Mouse (Mus musculus) liver, embryonic 13.5 days (tissue): Measurements from ENCODE around the gene Asb8. TPM values are rescaled to one million over a fixed set of nuclear protein-coding genes. Genes with fewer than 3 reads are reported as not detected.
A peak's percentile ranks its signal among the peaks of the same experiment; 100 is the strongest.

ENCODE experiments used
- ATAC-seq: fragments of 200-750 bp; cut with Nextera tagmentation; 2 replicates; pipeline ENCODE4 v1.8.0; 2017; ENCODE audit warnings: low read depth, mild to moderate bottlenecking, moderate number of reproducible peaks, moderate library complexity
- DNase-seq: peaks from one replicate; pipeline ENCODE4 v3.0.0; 2022
- H3K27ac ChIP-seq: fragments of 300-500 bp; sonication (generic); 2 replicates; pipeline ENCODE4 v1.5.1; 2015; ENCODE audit warnings: moderate library complexity, mild to moderate bottlenecking, inconsistent platforms
- H3K27me3 ChIP-seq: fragments of 300-500 bp; sonication (generic); 2 replicates; pipeline ENCODE4 v1.6.1; 2015; ENCODE audit warnings: mild to moderate bottlenecking, inconsistent platforms
- H3K36me3 ChIP-seq: fragments of 300-500 bp; sonication (generic); 2 replicates; pipeline ENCODE4 v1.6.1; 2015; ENCODE audit warnings: mild to moderate bottlenecking, inconsistent platforms
- H3K4me1 ChIP-seq: fragments of 300-500 bp; sonication (generic); replicated peaks from 2 replicates; pipeline ENCODE4 v1.6.1; 2015; ENCODE audit warnings: inconsistent platforms
- H3K4me2 ChIP-seq: fragments of 300-500 bp; sonication (generic); 2 replicates; pipeline ENCODE4 v1.6.1; 2015; ENCODE audit warnings: inconsistent platforms, mild to moderate bottlenecking, moderate library complexity
- H3K4me3 ChIP-seq: fragments of 300-500 bp; sonication (generic); replicated peaks from 2 replicates; pipeline ENCODE4 v1.5.1; 2015; ENCODE audit warnings: mild to moderate bottlenecking, inconsistent platforms
- H3K9ac ChIP-seq: fragments of 300-500 bp; sonication (generic); 2 replicates; pipeline ENCODE4 v1.6.1; 2015; ENCODE audit warnings: mild to moderate bottlenecking, inconsistent platforms
- H3K9me3 ChIP-seq: fragments of 300-500 bp; sonication (generic); replicated peaks from 2 replicates; pipeline ENCODE4 v1.6.1; 2016; ENCODE audit warnings: inconsistent platforms
- WGBS: fragments of 180-500 bp; shearing (Covaris S2); methylation state at CpG from one replicate; pipeline ENCODE4 v1.1.7; 2015; ENCODE audit not compliant: insufficient replicate concordance; 5-methylcytosine and 5-hydroxymethylcytosine counted together
- polyA plus RNA-seq: library from polyadenylated mRNA; unstranded; fragments of >200 nt; fragmentation: Nextera tagmentation; extraction: Ambion mirVana; gene quantifications from 2 replicates; pipeline ENCODE4 v1.2.1, GENCODE M21; 2015

The Asb8 gene
- polyA plus RNA-seq: 23.7 and 25.4 TPM in 2 replicates

- Histone ChIP-seq H3K4me1 (peaks cover 9% of the 10 kb centered on the region), H3K4me2 (no peak within 1 kb of the TSS), H3K9ac (no peak within 1 kb of the TSS), H3K27me3 (peaks cover 73% of the 10 kb centered on the region), H3K4me3 (no peak within 1 kb of the TSS), H3K27ac (no peak within 1 kb of the TSS), H3K36me3 (no peaks in the 10 kb centered on the region), H3K9me3 (no peaks in the 10 kb centered on the region)
- DNase-seq (no peak), ATAC-seq (no peak)
- WGBS: 70% methylated on average over 5 of the region's 5 CpGs
Observed at GRCm38 (mm10) chr15:98165525-98165924, at the start of gene Asb8. Gene Asb8, minus strand, starts transcription at chr15:98165625.

GRCm38 (mm10) chr15:98214130-98214529, 48.7 kb upstream of the Asb8 start:
- Histone ChIP-seq H3K4me1 (no peaks in the 10 kb centered on the region), H3K9ac (no peak overlapping the region), H3K4me3 (no peak overlapping the region), H3K9me3 (no peaks in the 10 kb centered on the region), H3K27ac (no peak overlapping the region), H3K36me3 (no peaks in the 10 kb centered on the region), H3K27me3 (no peaks in the 10 kb centered on the region; the same call in 1 of the 2 replicates), H3K4me2 (no peak overlapping the region)
- 29% methylated on average over 5 of the region's 5 CpGs for WGBS
- ATAC-seq: no peak
- no peak for DNase-seq

GRCm38 (mm10) chr15:98213336-98213870, 48.0 kb upstream of the Asb8 start:
- no peak overlapping the region for H3K27ac ChIP-seq
- H3K27me3 ChIP-seq: no peaks in the 10 kb centered on the region; the same call in 1 of the 2 replicates
- ATAC-seq: no peak
- no peaks in the 10 kb centered on the region for H3K4me1 ChIP-seq
- H3K36me3 ChIP-seq: no peaks in the 10 kb centered on the region
- DNase-seq: no peak
- 45% methylated on average over 5 of the region's 5 CpGs for WGBS
- no peak overlapping the region for H3K9ac ChIP-seq
- H3K9me3 ChIP-seq: no peaks in the 10 kb centered on the region
- no peak overlapping the region for H3K4me3 ChIP-seq
- H3K4me2 ChIP-seq: no peak overlapping the region

- Histone ChIP-seq H3K27ac (no peak overlapping the region), H3K4me3 (no peak overlapping the region), H3K9me3 (no peaks in the 10 kb centered on the region), H3K4me2 (no peak overlapping the region), H3K9ac (no peak overlapping the region), H3K4me1 (no peaks in the 10 kb centered on the region), H3K36me3 (no peaks in the 10 kb centered on the region), H3K27me3 (no peaks in the 10 kb centered on the region)
- WGBS: 40% methylated on average over 7 of the region's 7 CpGs
- no peak for DNase-seq
- ATAC-seq: no peak
Observed at GRCm38 (mm10) chr15:98209676-98210075, 44.3 kb upstream of the Asb8 start.

GRCm38 (mm10) chr15:98195442-98195841, 30.0 kb upstream of the Asb8 start, which contains the start of gene Olfr288:
Gene Olfr288, minus strand, starts transcription at chr15:98195542.
- no peak within 1 kb of the TSS for H3K27ac ChIP-seq
- no peaks in the 10 kb centered on the region for H3K4me1 ChIP-seq
- no peak within 1 kb of the TSS for H3K4me2 ChIP-seq
- no peak for DNase-seq
- 45% methylated on average over 3 of the region's 3 CpGs for WGBS
- no peak for ATAC-seq
- H3K36me3 ChIP-seq: no peaks in the 10 kb centered on the region
- H3K9ac ChIP-seq: no peak within 1 kb of the TSS
- no peaks in the 10 kb centered on the region for H3K9me3 ChIP-seq
- no peak within 1 kb of the TSS for H3K4me3 ChIP-seq
- H3K27me3 ChIP-seq: no peaks in the 10 kb centered on the region

- H3K4me1 ChIP-seq: peaks cover 13% of the 10 kb centered on the region
- WGBS: 56% methylated on average over 4 of the region's 4 CpGs
Observed at GRCm38 (mm10) chr15:98184456-98184855, 19.0 kb upstream of the Asb8 start.

GRCm38 (mm10) chr15:98181856-98182570, 16.6 kb upstream of the Asb8 start:
- no peak overlapping the region for H3K9ac ChIP-seq
- peaks cover 13% of the 10 kb centered on the region for H3K4me1 ChIP-seq
- ATAC-seq (no peak), DNase-seq (no peak)
- WGBS: 65% methylated on average over 12 of the region's 12 CpGs
- peaks cover 23% of the 10 kb centered on the region for H3K27me3 ChIP-seq
- H3K4me2 ChIP-seq: no peak overlapping the region
- no peaks in the 10 kb centered on the region for H3K9me3 ChIP-seq
- H3K27ac ChIP-seq: no peak overlapping the region
- no peaks in the 10 kb centered on the region for H3K36me3 ChIP-seq
- H3K4me3 ChIP-seq: no peak overlapping the region

More at GRCm38 (mm10) chr15:98184456-98184855, 19.0 kb upstream of the Asb8 start:
- H3K4me3 ChIP-seq: no peak overlapping the region
- no peaks in the 10 kb centered on the region for H3K9me3 ChIP-seq
- DNase-seq (no peak), ATAC-seq (no peak)
- H3K27ac ChIP-seq: no peak overlapping the region
- peaks cover 16% of the 10 kb centered on the region for H3K27me3 ChIP-seq
- no peak overlapping the region for H3K9ac ChIP-seq
- H3K36me3 ChIP-seq: no peaks in the 10 kb centered on the region
- H3K4me2 ChIP-seq: no peak overlapping the region

- H3K27me3 ChIP-seq: peaks cover 29% of the 10 kb centered on the region
- H3K4me1 ChIP-seq: peaks cover 13% of the 10 kb centered on the region
- H3K4me2 ChIP-seq: peak overlapping the region; percentile 67
- ATAC-seq (peak; percentile 96), DNase-seq (peak; percentile 70)
- under 1% methylated on average over 30 of the region's 30 CpGs for WGBS
- no peak overlapping the region for H3K27ac ChIP-seq
- H3K4me3 ChIP-seq: peak overlapping the region; percentile 57
- H3K9me3 ChIP-seq: no peaks in the 10 kb centered on the region
- H3K36me3 ChIP-seq: no peaks in the 10 kb centered on the region
- H3K9ac ChIP-seq: no peak overlapping the region
Observed at GRCm38 (mm10) chr15:98181132-98181711, 15.8 kb upstream of the Asb8 start.

GRCm38 (mm10) chr15:98180567-98181131, 15.2 kb upstream of the Asb8 start:
- H3K27ac ChIP-seq: no peak overlapping the region
- peaks cover 34% of the 10 kb centered on the region for H3K27me3 ChIP-seq
- peak overlapping the region; percentile 57 for H3K4me3 ChIP-seq
- H3K9ac ChIP-seq: no peak overlapping the region
- peak overlapping the region; percentile 67 for H3K4me2 ChIP-seq
- peaks cover 13% of the 10 kb centered on the region for H3K4me1 ChIP-seq
- 10% methylated on average over 26 of the region's 26 CpGs for WGBS
- no peaks in the 10 kb centered on the region for H3K36me3 ChIP-seq
- H3K9me3 ChIP-seq: no peaks in the 10 kb centered on the region
- DNase-seq: no peak
- ATAC-seq: no peak

GRCm38 (mm10) chr15:98177320-98177719, 11.9 kb upstream of the Asb8 start:
- no peak overlapping the region for H3K4me3 ChIP-seq
- peaks cover 55% of the 10 kb centered on the region for H3K27me3 ChIP-seq
- WGBS: 47% methylated on average over 3 of the region's 3 CpGs

GRCm38 (mm10) chr15:98173821-98174220, 8.4 kb upstream of the Asb8 start:
- no peak for ATAC-seq
- H3K4me3 ChIP-seq: no peak overlapping the region
- H3K27ac ChIP-seq: no peak overlapping the region
- no peaks in the 10 kb centered on the region for H3K9me3 ChIP-seq
- H3K4me1 ChIP-seq: no peaks in the 10 kb centered on the region
- no peak overlapping the region for H3K9ac ChIP-seq
- 35% methylated on average over 8 of the region's 8 CpGs for WGBS
- no peaks in the 10 kb centered on the region for H3K36me3 ChIP-seq
- H3K4me2 ChIP-seq: no peak overlapping the region
- peaks cover 74% of the 10 kb centered on the region for H3K27me3 ChIP-seq
- no peak for DNase-seq

More at GRCm38 (mm10) chr15:98177320-98177719, 11.9 kb upstream of the Asb8 start:
- no peak overlapping the region for H3K27ac ChIP-seq
- peaks cover 13% of the 10 kb centered on the region for H3K4me1 ChIP-seq
- no peak overlapping the region for H3K9ac ChIP-seq
- no peaks in the 10 kb centered on the region for H3K36me3 ChIP-seq
- no peaks in the 10 kb centered on the region for H3K9me3 ChIP-seq
- ATAC-seq (no peak), DNase-seq (no peak)
- no peak overlapping the region for H3K4me2 ChIP-seq
